Mouse (Mus musculus): ENCODE data around the gene F10.

- TF ChIP-seq CTCF (IDR thresholded peaks at IDR 0.05; ENCODE audit: low read depth) (no peak), EP300 (IDR thresholded peaks at IDR 0.05; ENCODE audit: low read depth) (no peak)
Measured at GRCm38 (mm10) chr8:13050550-13050949, 13.4 kb downstream of the F10 start.

All from liver, embryonic 14.5 days (tissue).